Mouse (Mus musculus) ES-Bruce4 (cell line): ENCODE data around the gene Trmt1l.

ENCODE experiments used
- CTCF ChIP-seq: IDR thresholded peaks from one replicate; pipeline ENCODE4 v1.8.1; 2011; ENCODE audit warnings: low read depth, low read length
- POLR2A ChIP-seq: IDR thresholded peaks from one replicate; pipeline ENCODE4 v1.8.1; 2011; ENCODE audit warnings: low read length; ENCODE audit not compliant: insufficient read depth

- TF ChIP-seq POLR2A (no peak), CTCF (no peak)
Measured at GRCm38 (mm10) chr1:151435431-151435830, 7.1 kb downstream of the Trmt1l start.
